Mouse (Mus musculus): ENCODE data around the gene Gpr141. TPM values are rescaled to one million over a fixed set of nuclear protein-coding genes. Genes with fewer than 3 reads are reported as not detected.

The Gpr141 gene
- total and polyA plus RNA-seq, 3 experiments = not detected

DNA sequence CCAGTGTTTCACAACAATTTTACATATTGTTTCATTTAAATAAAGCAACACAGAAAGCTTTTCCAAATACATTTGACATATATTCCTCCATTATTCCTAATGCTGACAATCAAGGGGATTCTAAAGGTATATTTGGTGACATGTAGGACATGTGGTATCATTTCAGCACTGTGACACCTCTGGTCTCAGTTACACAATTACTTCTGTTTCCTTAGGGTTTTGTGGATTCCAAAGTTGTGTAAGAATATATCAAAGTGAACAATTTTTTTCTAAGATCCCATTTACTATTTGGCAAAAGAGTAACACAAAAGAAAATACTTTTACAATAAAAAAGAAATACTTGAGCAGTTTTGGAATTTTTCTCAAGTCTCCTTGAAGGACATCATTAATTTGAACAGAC lies 2.4 kb downstream of the Gpr141 start:
- no peak for TF ChIP-seq ELF1 (IDR thresholded peaks at IDR 0.05; ENCODE audit: low read depth, low read length)
- no peak for TF ChIP-seq TAL1 (IDR thresholded peaks at IDR 0.05; ENCODE audit: low read length)
- no peak for TF ChIP-seq SMC3 (IDR thresholded peaks at IDR 0.05; ENCODE audit: low read depth, low read length)
- no peak for TF ChIP-seq POLR2A (IDR thresholded peaks at IDR 0.05; ENCODE audit: control insufficient read depth in 1 of 2, insufficient read depth in 1 of 2, low read depth in 1 of 2, low read length in 2 of 2, poor library complexity in 1 of 2)
- TF ChIP-seq EP300 (IDR thresholded peaks at IDR 0.05; ENCODE audit: low read depth in 1 of 2, low read length in 2 of 2) = no peak
- no peaks in the 10 kb centered on the region for H3K4me1 ChIP-seq (ENCODE audit: control insufficient read depth in 1 of 2, insufficient read depth in 2 of 2, low read length in 2 of 2)

DNA sequence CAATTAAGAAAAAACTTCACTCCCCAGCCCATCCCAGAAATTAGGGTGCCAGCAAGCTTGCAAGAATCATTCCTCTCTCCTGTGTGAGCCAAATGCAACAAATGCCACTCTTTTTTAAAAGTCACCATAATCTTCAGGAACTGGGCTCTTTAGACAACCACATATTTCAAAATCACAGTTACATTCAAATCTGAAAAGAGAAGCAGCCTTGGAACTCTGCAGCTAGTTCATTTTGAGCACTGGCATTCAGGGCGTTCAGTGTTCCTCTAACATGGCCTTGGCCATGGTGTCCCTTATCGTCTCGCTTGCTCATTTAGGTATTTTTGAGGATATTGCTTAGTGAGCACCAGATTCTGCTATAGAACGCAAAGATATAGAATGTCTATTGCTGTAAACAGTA lies 4.1 kb downstream of the Gpr141 start:
- Histone ChIP-seq H3K27me3 (ENCODE audit: control insufficient read depth in 1 of 2, insufficient read depth in 2 of 2, low read length in 2 of 2) (no peaks in the 10 kb centered on the region; a peak in 1 of 4 replicates), H3K9me3 (replicated peaks; ENCODE audit: insufficient read depth, low read length) (no peaks in the 10 kb centered on the region), H3K36me3 (ENCODE audit: control insufficient read depth in 1 of 2, insufficient read depth in 2 of 2, low read length in 2 of 2) (no peaks in the 10 kb centered on the region), H3K27ac (ENCODE audit: control insufficient read depth, low read depth, low read length) (no peak overlapping the region), H3K79me2 (ENCODE audit: control insufficient read depth, insufficient read depth, low read length, poor library complexity) (no peaks in the 10 kb centered on the region), H3K4me1 (ENCODE audit: control insufficient read depth in 1 of 2, insufficient read depth in 2 of 2, low read length in 2 of 2) (no peaks in the 10 kb centered on the region), H3K4me3 (ENCODE audit: control insufficient read depth in 1 of 2, insufficient read depth in 1 of 2, low read depth in 2 of 2, low read length in 2 of 2) (no peak overlapping the region), H3K9ac (ENCODE audit: control insufficient read depth, low read depth, low read length, poor library complexity, severe bottlenecking) (no peak overlapping the region)
- TF ChIP-seq SIN3A (IDR thresholded peaks at IDR 0.05; ENCODE audit: low read length) (no peak), HCFC1 (IDR thresholded peaks at IDR 0.05; ENCODE audit: low read depth, low read length) (no peak), USF1 (IDR thresholded peaks at IDR 0.05; ENCODE audit: low read depth, low read length) (no peak), TCF12 (IDR thresholded peaks at IDR 0.05; ENCODE audit: low read depth, low read length) (no peak), ZNF384 (IDR thresholded peaks at IDR 0.05; ENCODE audit: low read depth, low read length) (no peak), GATA1 (IDR thresholded peaks at IDR 0.05; ENCODE audit: low read depth, low read length) (no peak), JUND (IDR thresholded peaks at IDR 0.05; ENCODE audit: low read depth, low read length) (no peak), MXI1 (IDR thresholded peaks at IDR 0.05; ENCODE audit: low read depth, low read length) (no peak)
- no peak for DNase-seq (ENCODE audit: low read depth, low spot score)

More for the DNA sequence above, 2.4 kb downstream of the Gpr141 start:
- no peak overlapping the region for H3K4me3 ChIP-seq (ENCODE audit: control insufficient read depth in 1 of 2, insufficient read depth in 1 of 2, low read depth in 2 of 2, low read length in 2 of 2)
- no peak overlapping the region for H3K9ac ChIP-seq (ENCODE audit: control insufficient read depth, low read depth, low read length, poor library complexity, severe bottlenecking)
- H3K9me3 ChIP-seq (replicated peaks; ENCODE audit: insufficient read depth, low read length) = no peaks in the 10 kb centered on the region
- H3K27ac ChIP-seq (ENCODE audit: control insufficient read depth, low read depth, low read length) = no peak overlapping the region
- H3K27me3 ChIP-seq (ENCODE audit: control insufficient read depth in 1 of 2, insufficient read depth in 2 of 2, low read length in 2 of 2) = no peaks in the 10 kb centered on the region; a peak in 1 of 4 replicates
- H3K79me2 ChIP-seq (ENCODE audit: control insufficient read depth, insufficient read depth, low read length, poor library complexity) = no peaks in the 10 kb centered on the region
- H3K36me3 ChIP-seq (ENCODE audit: control insufficient read depth in 1 of 2, insufficient read depth in 2 of 2, low read length in 2 of 2) = no peaks in the 10 kb centered on the region
- no peak for DNase-seq (ENCODE audit: low read depth, low spot score)

DNA sequence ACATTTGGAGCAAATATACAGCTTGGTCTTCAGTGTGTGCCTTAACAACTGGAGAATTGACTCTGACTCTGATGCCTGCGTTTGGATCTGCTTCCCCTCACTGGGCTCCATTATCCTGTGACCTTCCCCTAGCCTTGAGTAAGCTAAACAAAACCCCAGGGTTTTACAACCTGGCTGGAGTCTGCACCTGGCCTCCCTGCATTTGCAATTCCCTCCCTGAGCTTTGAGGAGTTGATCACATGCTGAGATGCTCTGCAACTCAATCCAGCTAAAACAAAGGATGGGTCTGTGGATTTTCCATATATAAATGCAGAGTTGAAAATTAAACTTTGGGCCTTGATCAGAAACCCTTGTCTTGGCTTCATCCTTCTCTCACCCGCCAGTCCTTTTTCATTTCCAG lies 4.8 kb downstream of the Gpr141 start:
- Histone ChIP-seq H3K79me2 (ENCODE audit: control insufficient read depth, insufficient read depth, low read length, poor library complexity) (no peaks in the 10 kb centered on the region), H3K4me1 (ENCODE audit: control insufficient read depth in 1 of 2, insufficient read depth in 2 of 2, low read length in 2 of 2) (no peaks in the 10 kb centered on the region), H3K36me3 (ENCODE audit: control insufficient read depth in 1 of 2, insufficient read depth in 2 of 2, low read length in 2 of 2) (no peaks in the 10 kb centered on the region), H3K9ac (ENCODE audit: control insufficient read depth, low read depth, low read length, poor library complexity, severe bottlenecking) (no peak overlapping the region), H3K4me3 (ENCODE audit: control insufficient read depth in 1 of 2, insufficient read depth in 1 of 2, low read depth in 2 of 2, low read length in 2 of 2) (no peak overlapping the region), H3K9me3 (replicated peaks; ENCODE audit: insufficient read depth, low read length) (no peaks in the 10 kb centered on the region), H3K27me3 (ENCODE audit: control insufficient read depth in 1 of 2, insufficient read depth in 2 of 2, low read length in 2 of 2) (no peaks in the 10 kb centered on the region; a peak in 1 of 4 replicates), H3K27ac (ENCODE audit: control insufficient read depth, low read depth, low read length) (no peak overlapping the region)
- TF ChIP-seq JUND (IDR thresholded peaks at IDR 0.05; ENCODE audit: low read depth, low read length) (no peak), EP300 (IDR thresholded peaks at IDR 0.05; ENCODE audit: low read depth in 1 of 2, low read length in 2 of 2) (no peak), CHD2 (IDR thresholded peaks at IDR 0.05; ENCODE audit: low read length) (no peak), ZMIZ1 (IDR thresholded peaks at IDR 0.05; ENCODE audit: low read depth, low read length) (no peak), POLR2AphosphoS2 (IDR thresholded peaks at IDR 0.05; ENCODE audit: low read length) (no peak), TAL1 (IDR thresholded peaks at IDR 0.05; ENCODE audit: low read length) (no peak), NRF1 (IDR thresholded peaks at IDR 0.05; ENCODE audit: insufficient read depth, low read depth, low read length, poor library complexity, severe bottlenecking) (no peak), TBP (IDR thresholded peaks at IDR 0.05; ENCODE audit: low read depth, low read length) (no peak), MYB (IDR thresholded peaks at IDR 0.05; ENCODE audit: low read depth, low read length) (no peak), NELFE (IDR thresholded peaks at IDR 0.05; ENCODE audit: low read depth, low read length) (no peak), BHLHE40 (IDR thresholded peaks at IDR 0.05; ENCODE audit: borderline replicate concordance, low read depth, low read length) (no peak), CHD1 (IDR thresholded peaks at IDR 0.05; ENCODE audit: low read depth, low read length) (no peak)
- no peak for DNase-seq (ENCODE audit: low read depth, low spot score)

Data from MEL (cell line).